Mouse (Mus musculus): ENCODE results near the gene Hat1. TPM values are rescaled to one million over a fixed set of nuclear protein-coding genes. Genes with fewer than 3 reads are reported as not detected.

Gene Hat1
- total RNA-seq, 2 experiments from 2014 or later = 16.7 TPM

GRCm38 (mm10) chr2:71458624-71459023 lies 69.9 kb downstream of the Hat1 start:
- no peak for DNase-seq (ENCODE audit: low spot score in 2 of 2)
- intact Hi-C loops (cut with DNase I) = loop anchor here (10.0 kb wide), 1 partner anchor 356 kb away; no protein-coding TSS in a partner anchor

GRCm38 (mm10) chr2:71459659-71460058 lies 70.9 kb downstream of the Hat1 start:
- intact Hi-C loops (cut with DNase I) = loop anchor here (10.0 kb wide), 1 partner anchor 355 kb away; no protein-coding TSS in a partner anchor
- DNase-seq (ENCODE audit: low spot score in 2 of 2) = no peak

DNA sequence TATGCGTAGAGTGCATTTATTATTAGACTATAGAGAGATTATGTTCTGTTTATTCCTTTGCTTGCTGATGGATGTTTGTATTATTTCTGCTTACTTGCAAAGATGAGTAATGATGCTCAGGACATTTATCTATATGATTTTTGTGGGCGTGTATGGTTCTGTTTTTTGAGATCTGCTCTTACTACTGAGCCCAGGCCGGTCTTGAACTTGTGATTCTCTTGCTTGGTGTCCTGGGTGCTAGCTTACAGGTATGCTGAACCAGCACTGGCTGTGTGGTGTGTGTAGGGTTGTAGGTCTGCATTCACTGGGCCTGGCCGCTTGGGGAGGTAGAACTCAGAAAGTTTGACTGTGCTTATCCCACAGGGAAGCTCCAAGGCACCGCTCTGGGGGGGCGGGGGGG lies 72.4 kb downstream of the Hat1 start:
- intact Hi-C loops (cut with DNase I) = no loop called here
- no peak for DNase-seq (ENCODE audit: low spot score in 2 of 2)

- no peak for DNase-seq (ENCODE audit: low spot score in 2 of 2)
- intact Hi-C loops (cut with DNase I) = no loop called here
These were observed 72.8 kb downstream of the Hat1 start for GRCm38 (mm10) chr2:71461589-71461988.

- intact Hi-C loops (cut with DNase I) = no loop called here
- no peak for DNase-seq (ENCODE audit: low spot score in 2 of 2)
These were observed 73.3 kb downstream of the Hat1 start for GRCm38 (mm10) chr2:71462066-71462465.

GRCm38 (mm10) chr2:71462553-71462952 lies 73.8 kb downstream of the Hat1 start:
- DNase-seq (ENCODE audit: low spot score in 2 of 2) = no peak
- intact Hi-C loops (cut with DNase I) = no loop called here

GRCm38 (mm10) chr2:71466103-71466502 lies 77.3 kb downstream of the Hat1 start:
- intact Hi-C loops (cut with DNase I) = no loop called here

GRCm38 (mm10) chr2:71466861-71467450 lies 78.2 kb downstream of the Hat1 start:
- DNase-seq (ENCODE audit: low spot score in 2 of 2) = no peak
- intact Hi-C loops (cut with DNase I) = no loop called here

More at GRCm38 (mm10) chr2:71466103-71466502, 77.3 kb downstream of the Hat1 start:
- no peak for DNase-seq (ENCODE audit: low spot score in 2 of 2)

- no peak for DNase-seq (ENCODE audit: low spot score in 2 of 2)
- intact Hi-C loops (cut with DNase I) = no loop called here
These were observed 82.3 kb downstream of the Hat1 start for GRCm38 (mm10) chr2:71471094-71471493.

GRCm38 (mm10) chr2:71473830-71474229 lies 85.1 kb downstream of the Hat1 start:
- intact Hi-C loops (cut with DNase I) = no loop called here
- no peak for DNase-seq (ENCODE audit: low spot score in 2 of 2)

- no peak for DNase-seq (ENCODE audit: low spot score in 2 of 2)
- intact Hi-C loops (cut with DNase I) = no loop called here
These were observed 85.6 kb downstream of the Hat1 start for GRCm38 (mm10) chr2:71474345-71474744.

- intact Hi-C loops (cut with DNase I) = no loop called here
- DNase-seq (ENCODE audit: low spot score in 2 of 2) = no peak
These were observed 86.6 kb downstream of the Hat1 start for GRCm38 (mm10) chr2:71475311-71475710.

- no peak for DNase-seq (ENCODE audit: low spot score in 2 of 2)
- intact Hi-C loops (cut with DNase I) = no loop called here
These were observed 87.0 kb downstream of the Hat1 start for GRCm38 (mm10) chr2:71475760-71476159.

DNA sequence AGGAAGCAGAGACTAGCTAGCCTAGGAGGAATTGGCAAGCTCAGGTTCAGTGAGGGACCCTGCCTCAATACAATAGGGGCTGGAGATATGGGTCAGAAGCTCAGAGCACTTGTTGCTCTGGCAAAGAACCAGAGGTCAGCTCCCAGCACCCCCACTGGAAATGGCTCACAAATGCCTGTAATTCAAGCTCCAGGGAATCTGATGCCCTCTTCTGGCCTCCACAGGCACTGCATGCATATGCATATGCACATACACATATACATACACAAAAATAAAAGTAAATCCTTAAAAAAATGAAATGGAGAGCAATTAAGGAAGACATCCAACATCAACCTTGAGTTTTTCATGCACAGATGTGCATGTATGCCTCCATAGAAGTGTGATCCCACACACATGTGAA lies 89.0 kb downstream of the Hat1 start:
- DNase-seq (ENCODE audit: low spot score in 2 of 2) = no peak
- intact Hi-C loops (cut with DNase I) = no loop called here

DNA sequence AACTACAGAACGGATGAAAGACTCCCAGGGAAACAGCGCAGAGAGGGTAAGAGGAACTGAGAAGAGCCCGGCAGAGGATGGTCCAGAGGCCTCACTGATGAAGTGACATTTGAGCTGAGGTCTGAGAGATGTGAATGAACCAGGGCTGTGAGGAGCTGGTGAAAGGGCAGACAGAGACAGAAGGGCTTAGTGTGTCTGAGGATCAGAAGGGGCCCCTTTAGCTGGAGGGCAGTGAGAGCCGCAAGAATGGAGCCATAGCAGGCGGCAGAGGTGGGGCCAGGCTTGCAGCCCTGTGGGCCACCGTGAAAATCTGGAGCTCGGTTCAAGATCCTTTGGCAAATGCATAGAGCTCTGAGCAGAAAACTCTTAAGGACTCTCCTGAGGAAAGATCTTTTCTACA lies 91.2 kb downstream of the Hat1 start:
- DNase-seq (ENCODE audit: low spot score in 2 of 2) = no peak
- intact Hi-C loops (cut with DNase I) = no loop called here

DNA sequence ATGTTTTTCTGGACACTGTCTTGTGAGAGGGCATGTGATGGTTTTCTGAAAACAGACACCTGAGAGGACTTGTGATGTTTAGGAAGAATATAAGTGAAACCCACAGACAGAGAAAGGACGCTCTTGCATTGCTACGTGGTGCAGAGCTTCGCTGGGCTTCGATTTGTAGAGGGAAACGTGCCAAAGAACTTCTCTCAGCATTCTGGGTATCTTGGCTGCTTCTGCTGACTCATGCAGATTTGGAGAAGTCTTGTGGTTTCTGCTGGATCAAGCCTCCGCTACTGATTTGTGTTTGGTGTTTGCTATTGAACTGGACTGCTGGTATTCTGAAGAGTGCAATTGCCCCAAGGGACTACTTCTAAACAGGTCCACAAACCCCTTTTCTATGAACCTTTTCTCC lies 93.1 kb downstream of the Hat1 start:
- intact Hi-C loops (cut with DNase I) = no loop called here
- DNase-seq (ENCODE audit: low spot score in 2 of 2) = no peak

DNA sequence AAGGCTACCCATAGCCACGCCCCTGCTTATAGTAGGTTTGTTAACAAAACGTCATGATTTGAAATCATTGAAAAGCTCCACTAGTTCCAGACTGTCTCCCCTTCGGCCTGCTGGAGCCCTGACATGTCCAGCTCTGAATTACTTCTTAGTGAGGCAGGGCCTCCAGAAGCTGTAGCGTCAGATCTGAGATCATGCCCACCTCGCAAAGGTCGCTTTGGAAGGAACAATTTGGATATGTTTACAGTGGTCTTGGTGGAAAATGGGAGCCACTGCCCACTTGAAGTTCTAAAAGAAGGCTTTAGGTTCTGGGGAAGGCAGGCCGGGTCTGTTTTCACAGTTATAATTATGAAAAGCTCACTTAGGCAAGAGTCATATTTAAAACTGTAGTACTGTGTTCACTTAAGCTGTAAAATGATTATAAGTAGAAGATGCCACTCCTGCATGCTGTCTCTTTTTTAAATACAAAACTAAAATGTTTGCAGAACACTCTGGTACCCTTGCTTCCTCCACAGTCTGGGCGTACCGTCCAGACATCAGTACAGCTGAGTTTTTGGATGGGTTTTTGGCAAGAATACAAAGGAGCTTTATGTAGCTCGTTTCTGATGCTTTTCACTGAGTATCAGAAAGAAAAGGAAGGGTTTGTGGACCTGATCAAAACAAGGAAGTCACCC lies 94.4 kb downstream of the Hat1 start:
- no peak for DNase-seq (ENCODE audit: low spot score in 2 of 2)

DNA sequence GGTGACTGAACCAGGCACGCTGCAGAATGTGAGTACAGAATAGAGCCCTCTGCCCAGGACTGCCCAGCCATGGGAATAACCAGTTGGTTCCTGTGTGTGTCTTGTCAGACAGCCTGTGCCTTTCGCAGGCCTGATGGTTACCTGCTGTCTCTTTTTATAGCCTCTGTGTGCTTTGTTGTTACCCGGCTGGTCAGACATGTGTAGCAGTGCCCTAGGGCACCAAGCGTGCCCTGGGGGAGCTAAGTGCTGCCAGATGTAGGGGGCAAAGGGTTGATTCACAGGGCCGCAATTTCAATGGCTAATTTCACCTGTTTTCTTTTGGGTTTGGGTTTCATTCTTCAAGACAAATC lies 94.9 kb downstream of the Hat1 start:
- DNase-seq (ENCODE audit: low spot score in 2 of 2) = no peak
- intact Hi-C loops (cut with DNase I) = no loop called here

More for the DNA sequence above, 94.4 kb downstream of the Hat1 start:
- intact Hi-C loops (cut with DNase I) = no loop called here
